Mouse (Mus musculus) forelimb bud, embryonic 11.5 days (tissue): ENCODE measurements around the gene Arhgap32.

Experiments used
- DNase-seq: peaks from one replicate; pipeline ENCODE4 v3.0.0-alpha.2; 2012; ENCODE audit warnings: low read depth, low spot score

Arhgap32 gene

DNA sequence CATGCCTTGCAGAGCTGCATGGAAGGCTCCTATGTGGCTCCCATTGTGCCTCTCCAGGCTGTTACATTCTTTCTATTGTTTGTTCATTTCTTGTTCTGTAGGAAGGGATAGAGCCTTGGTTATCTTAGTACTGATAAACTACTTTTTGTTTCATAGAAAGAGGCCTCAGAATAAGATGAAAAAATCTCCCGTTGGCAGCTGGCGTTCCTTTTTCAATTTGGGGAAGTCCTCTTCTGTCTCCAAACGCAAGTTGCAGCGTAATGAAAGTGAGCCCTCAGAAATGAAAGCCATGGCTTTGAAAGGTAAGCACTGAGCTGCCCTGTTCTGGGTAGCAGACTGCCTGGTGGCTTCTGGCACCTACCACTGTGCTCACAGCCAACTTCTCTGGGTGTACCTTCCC, 134.6 kb downstream of the Arhgap32 start:
- DNase-seq = no peak

DNA sequence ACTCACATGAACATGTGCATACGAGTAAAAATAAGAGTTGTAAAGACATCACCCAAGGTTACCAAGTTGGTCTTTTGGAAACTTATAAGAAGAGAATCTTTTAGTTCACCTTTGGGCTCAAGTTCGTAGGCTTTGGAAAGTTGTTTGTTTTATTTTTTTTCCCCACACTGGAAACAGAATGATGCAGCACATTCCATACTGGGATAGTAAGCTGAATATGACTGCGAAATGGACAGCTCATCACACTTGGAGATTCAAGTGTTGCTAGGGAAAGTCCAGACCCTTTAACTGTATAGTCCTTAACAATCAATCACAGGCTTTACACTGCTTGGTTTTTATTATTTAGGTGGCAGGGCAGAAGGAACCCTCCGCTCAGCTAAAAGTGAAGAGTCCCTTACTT, 137.8 kb downstream of the Arhgap32 start:
- DNase-seq = no peak

GRCm38 (mm10) chr9:32257365-32257764, 141.4 kb downstream of the Arhgap32 start:
- no peak for DNase-seq

DNA sequence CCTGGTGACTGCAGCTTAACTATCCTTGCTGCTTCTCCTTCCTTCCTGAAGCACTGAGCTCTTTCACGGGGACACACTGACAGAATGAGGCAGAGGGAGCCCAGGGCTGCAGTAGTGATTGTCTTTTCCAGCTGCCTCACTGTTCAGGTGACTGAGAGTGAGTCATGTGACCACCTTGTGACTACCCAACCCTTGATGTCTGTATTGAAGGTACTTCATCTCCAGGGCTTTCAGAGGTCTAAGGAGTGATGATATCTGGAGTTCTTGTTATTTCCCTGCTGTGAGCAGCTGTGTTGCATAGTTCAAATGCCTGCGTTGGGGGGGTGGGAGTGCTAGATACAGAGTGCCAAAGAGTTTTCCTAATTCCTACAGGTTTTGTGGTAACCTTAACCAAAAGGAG, 141.9 kb downstream of the Arhgap32 start:
- DNase-seq = no peak

- DNase-seq = peak; percentile 89
These were observed 156.0 kb downstream of the Arhgap32 start for GRCm38 (mm10) chr9:32271896-32272444.

DNA sequence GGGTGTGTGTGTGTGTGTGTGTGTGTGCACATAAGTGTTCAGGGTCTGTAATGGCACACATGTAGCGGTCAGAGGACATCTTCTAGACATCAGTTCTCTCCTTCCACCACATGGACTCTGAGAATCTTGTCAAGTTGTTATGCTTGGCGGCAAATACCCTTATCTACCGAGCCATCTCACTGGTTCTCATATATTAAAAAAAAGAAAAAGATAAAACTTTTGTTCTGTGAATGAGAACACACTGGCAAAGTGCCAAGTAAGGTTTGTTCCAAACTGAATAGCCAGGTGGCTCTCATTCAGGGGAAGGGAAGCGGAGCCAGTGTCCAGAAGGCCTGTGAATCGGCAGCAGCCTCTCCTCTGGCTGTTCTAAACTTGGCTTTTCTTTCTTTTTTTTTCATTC, 162.1 kb downstream of the Arhgap32 start:
- DNase-seq = no peak

- no peak for DNase-seq
These were observed 163.9 kb downstream of the Arhgap32 start for GRCm38 (mm10) chr9:32279789-32280188.

GRCm38 (mm10) chr9:32280456-32280855, 164.5 kb downstream of the Arhgap32 start:
- DNase-seq = no peak

- DNase-seq = no peak
These were observed 167.7 kb downstream of the Arhgap32 start for GRCm38 (mm10) chr9:32283591-32283990.

DNA sequence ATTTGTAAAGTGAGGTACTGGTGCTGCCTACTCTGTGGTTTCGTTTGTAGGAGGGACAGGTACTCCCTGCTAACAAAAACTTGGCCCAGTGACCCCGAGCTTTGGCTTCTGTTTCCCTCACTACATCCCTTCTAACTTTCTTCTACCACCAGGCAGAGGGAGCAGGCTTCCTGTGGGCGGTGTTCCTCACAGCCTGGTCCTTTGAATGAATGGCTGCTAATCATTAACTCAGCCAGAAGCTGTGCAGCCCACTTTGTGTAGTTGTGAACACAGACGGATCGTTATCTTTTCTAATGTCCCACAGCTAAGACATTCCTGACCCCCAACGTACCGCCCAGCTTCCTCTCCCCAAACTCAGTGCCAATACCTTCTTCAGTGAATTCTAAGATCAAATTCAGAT, 175.7 kb downstream of the Arhgap32 start:
- DNase-seq = no peak

GRCm38 (mm10) chr9:32292686-32293085, 176.8 kb downstream of the Arhgap32 start:
- peak; percentile 9 for DNase-seq

GRCm38 (mm10) chr9:32295061-32295800, 179.3 kb downstream of the Arhgap32 start:
- DNase-seq = no peak

- DNase-seq = no peak
These were observed 186.7 kb downstream of the Arhgap32 start for GRCm38 (mm10) chr9:32302501-32303150.

GRCm38 (mm10) chr9:32311786-32312185, 195.8 kb downstream of the Arhgap32 start:
- DNase-seq = peak; percentile 34

- DNase-seq = no peak
These were observed 196.3 kb downstream of the Arhgap32 start for GRCm38 (mm10) chr9:32312208-32312607.

DNA sequence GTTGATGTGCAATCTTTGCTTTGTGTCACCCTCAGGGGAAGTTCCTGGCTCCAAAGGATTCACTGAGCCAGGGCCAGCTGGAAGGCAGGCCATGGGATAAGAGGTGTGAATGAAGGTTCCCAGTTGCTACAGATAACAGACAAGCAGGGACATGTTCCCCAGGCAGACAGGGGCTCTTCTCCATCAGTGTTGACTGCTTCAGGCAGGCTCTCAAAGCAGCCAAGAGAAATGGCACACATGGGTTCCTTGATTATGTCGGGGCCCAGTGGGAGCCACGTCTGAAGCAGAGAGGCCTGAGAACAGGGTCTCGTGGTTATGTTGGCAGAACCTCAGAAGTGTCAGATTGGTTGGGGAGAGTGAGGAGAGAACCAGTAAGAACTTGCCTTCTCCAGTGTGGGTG, 198.1 kb downstream of the Arhgap32 start:
- DNase-seq = no peak

DNA sequence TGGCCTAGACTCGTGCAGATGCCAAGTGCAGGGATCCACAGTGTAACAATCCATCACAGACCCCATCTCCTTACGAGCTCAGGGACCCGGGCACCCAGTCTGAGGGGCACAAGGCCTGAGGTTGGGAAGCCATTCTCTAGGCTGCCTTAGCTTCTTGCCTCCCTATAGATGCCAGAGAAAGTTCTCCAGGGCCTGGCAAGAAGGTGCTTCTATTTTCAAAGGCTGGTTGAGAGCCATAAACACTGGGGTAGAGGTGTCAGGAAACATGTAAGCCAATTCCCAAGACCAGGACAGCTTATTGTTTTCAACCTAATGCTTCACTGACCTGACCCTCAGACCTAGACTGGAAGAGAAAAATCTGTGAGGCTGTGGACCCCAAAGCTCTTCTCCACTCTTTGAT, 200.1 kb downstream of the Arhgap32 start:
- no peak for DNase-seq
